Mouse (Mus musculus) cerebral cortex, adult 2 months (tissue): Measurements from ENCODE around the gene Pltp.

Source experiments
- WGBS: fragments of 180-500 bp; shearing (Covaris S2); methylation state at CpG from one replicate; pipeline ENCODE4 v1.1.7; 2018; 5-methylcytosine and 5-hydroxymethylcytosine counted together

Pltp gene

GRCm38 (mm10) chr2:164878509-164879227 is 21.2 kb upstream of the Pltp start:
- WGBS: 1% methylated on average over 28 of the region's 28 CpGs

GRCm38 (mm10) chr2:164877376-164878215 is 20.1 kb upstream of the Pltp start:
- WGBS: 70% methylated on average over 11 of the region's 11 CpGs

- 54% methylated on average over 2 of the region's 2 CpGs for WGBS
Measured at GRCm38 (mm10) chr2:164875648-164876047, 18.1 kb upstream of the Pltp start.

GRCm38 (mm10) chr2:164874239-164874769 is 16.8 kb upstream of the Pltp start:
- 50% methylated on average over 1 of the region's 1 CpGs for WGBS

- 67% methylated on average over 3 of the region's 3 CpGs for WGBS
Measured at GRCm38 (mm10) chr2:164873621-164874020, 16.1 kb upstream of the Pltp start.

- 50% methylated on average over 6 of the region's 6 CpGs for WGBS
Measured at GRCm38 (mm10) chr2:164871602-164872303, 14.2 kb upstream of the Pltp start.

GRCm38 (mm10) chr2:164868491-164868890 is 11.0 kb upstream of the Pltp start:
- 72% methylated on average over 7 of the region's 7 CpGs for WGBS

GRCm38 (mm10) chr2:164867566-164867965 is 10.1 kb upstream of the Pltp start:
- 93% methylated on average over 7 of the region's 7 CpGs for WGBS

- 65% methylated on average over 16 of the region's 16 CpGs for WGBS
Measured at GRCm38 (mm10) chr2:164866741-164867551, 9.4 kb upstream of the Pltp start.

- 76% methylated on average over 4 of the region's 4 CpGs for WGBS
Measured at GRCm38 (mm10) chr2:164864593-164864992, 7.1 kb upstream of the Pltp start.

GRCm38 (mm10) chr2:164863411-164863810 is 5.9 kb upstream of the Pltp start:
- 93% methylated on average over 8 of the region's 9 CpGs for WGBS

- WGBS: 35% methylated on average over 9 of the region's 9 CpGs
Measured at GRCm38 (mm10) chr2:164862179-164862861, 4.8 kb upstream of the Pltp start.

GRCm38 (mm10) chr2:164861094-164861493 is 3.6 kb upstream of the Pltp start:
- WGBS: 61% methylated on average over 4 of the region's 4 CpGs

GRCm38 (mm10) chr2:164859640-164860432 is 2.3 kb upstream of the Pltp start:
- 82% methylated on average over 9 of the region's 9 CpGs for WGBS

GRCm38 (mm10) chr2:164859155-164859554 is 1.6 kb upstream of the Pltp start:
- 85% methylated on average over 2 of the region's 2 CpGs for WGBS

- WGBS: 21% methylated on average over 19 of the region's 19 CpGs
Measured at GRCm38 (mm10) chr2:164857842-164858553, 487 bp upstream of the Pltp start.

GRCm38 (mm10) chr2:164856309-164857100 is 1.0 kb downstream of the Pltp start:
- 2% methylated on average over 42 of the region's 42 CpGs for WGBS

- 78% methylated on average over 5 of the region's 5 CpGs for WGBS
Measured at GRCm38 (mm10) chr2:164855572-164855971, 1.9 kb downstream of the Pltp start.
